Mouse (Mus musculus) lung, adult 2 months (tissue): ENCODE measurements around the gene Cmtr2.

Experiments used
- CTCF ChIP-seq: fragments of 200-500 bp; IDR thresholded peaks from 2 replicates; pipeline ENCODE4 v1.5.1; 2011; ENCODE audit warnings: mild to moderate bottlenecking, low read length, control low read depth; ENCODE audit not compliant: insufficient read depth
- POLR2A ChIP-seq: fragments of 200-500 bp; IDR thresholded peaks from 2 replicates; pipeline ENCODE4 v1.6.1; 2011; ENCODE audit warnings: low read depth, mild to moderate bottlenecking, control low read depth, low read length, borderline replicate concordance; ENCODE audit errors: extremely low read depth

DNA sequence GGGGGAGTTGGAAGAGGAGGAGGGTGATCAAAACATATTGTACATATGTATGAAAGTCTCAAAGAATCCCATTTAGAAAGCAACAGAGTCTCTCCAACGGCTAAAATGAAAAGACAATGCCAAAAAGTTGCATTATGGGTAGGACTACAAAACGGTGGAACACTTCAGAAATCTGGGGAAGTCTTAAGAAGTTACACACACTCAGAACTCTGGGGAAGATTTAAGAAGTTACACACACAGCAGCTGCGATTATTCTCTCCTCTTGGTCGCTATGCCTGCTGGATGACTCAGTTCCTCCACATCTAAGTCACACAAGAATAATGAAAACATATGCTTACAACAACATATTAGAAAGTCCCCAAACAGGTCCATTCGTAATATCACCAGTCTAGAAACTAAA, 788 bp downstream of the Cmtr2 start:
- TF ChIP-seq POLR2A: no peak
- no peak for TF ChIP-seq CTCF
